Mouse (Mus musculus): ENCODE measurements around the gene Sord. TPM values are rescaled to one million over a fixed set of nuclear protein-coding genes. Genes with fewer than 3 reads are reported as not detected.
"Not testable (repeated sequence)": the region's sequence is repeated elsewhere in the genome, so short reads cannot be mapped to it uniquely, and the experiment has no call there.

Gene Sord
- total and polyA plus RNA-seq, 2 experiments, result 365 to 1,092 TPM

DNA sequence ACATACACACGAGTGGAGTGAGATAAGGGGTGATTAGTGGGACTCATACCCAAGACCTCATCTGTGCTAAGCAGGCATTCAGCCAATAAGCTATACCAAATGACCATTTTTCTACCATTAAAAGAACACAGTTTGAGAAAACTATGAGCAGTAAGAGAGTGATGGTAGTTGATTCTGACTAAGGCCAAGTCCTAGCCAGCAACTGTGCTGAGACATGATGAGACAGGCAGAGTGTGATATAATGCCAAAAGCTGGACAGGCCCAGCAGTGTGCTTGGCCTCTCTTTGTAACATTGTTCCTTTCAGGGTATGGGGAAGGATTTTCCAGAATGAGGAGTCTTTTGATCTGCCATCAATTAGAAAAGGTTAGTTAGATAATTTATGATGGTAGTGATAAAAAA is 33.0 kb upstream of the Sord start:
- H3K79me2 ChIP-seq (ENCODE audit: control insufficient read depth, insufficient read depth, low read length), result no peaks in the 10 kb centered on the region
- H3K4me1 ChIP-seq (ENCODE audit: control insufficient read depth, insufficient read depth, low read length), result peaks cover 3% of the 10 kb centered on the region
- 86% methylated on average over 1 of the region's 1 CpGs for WGBS
- H3K27me3 ChIP-seq (ENCODE audit: control insufficient read depth, insufficient read depth, low read length), result no peaks in the 10 kb centered on the region
- H3K36me3 ChIP-seq (ENCODE audit: control insufficient read depth, insufficient read depth, low read length), result no peaks in the 10 kb centered on the region
- no peak overlapping the region for H3K4me3 ChIP-seq (ENCODE audit: insufficient read depth, low read depth, low read length)
- H3K9ac ChIP-seq (ENCODE audit: low read depth, low read length), result no peak overlapping the region
- TF ChIP-seq POLR2A (IDR thresholded peaks at IDR 0.05; ENCODE audit: extremely low read depth, insufficient read depth, low read length) (no peak), CTCF (IDR thresholded peaks at IDR 0.05; ENCODE audit: low read depth, low read length) (no peak)
- no peak overlapping the region for H3K27ac ChIP-seq (replicated peaks; ENCODE audit: insufficient read depth, low read depth, low read length)
- no peak for DNase-seq (ENCODE audit: extremely low read depth, low read depth, low spot score)

DNA sequence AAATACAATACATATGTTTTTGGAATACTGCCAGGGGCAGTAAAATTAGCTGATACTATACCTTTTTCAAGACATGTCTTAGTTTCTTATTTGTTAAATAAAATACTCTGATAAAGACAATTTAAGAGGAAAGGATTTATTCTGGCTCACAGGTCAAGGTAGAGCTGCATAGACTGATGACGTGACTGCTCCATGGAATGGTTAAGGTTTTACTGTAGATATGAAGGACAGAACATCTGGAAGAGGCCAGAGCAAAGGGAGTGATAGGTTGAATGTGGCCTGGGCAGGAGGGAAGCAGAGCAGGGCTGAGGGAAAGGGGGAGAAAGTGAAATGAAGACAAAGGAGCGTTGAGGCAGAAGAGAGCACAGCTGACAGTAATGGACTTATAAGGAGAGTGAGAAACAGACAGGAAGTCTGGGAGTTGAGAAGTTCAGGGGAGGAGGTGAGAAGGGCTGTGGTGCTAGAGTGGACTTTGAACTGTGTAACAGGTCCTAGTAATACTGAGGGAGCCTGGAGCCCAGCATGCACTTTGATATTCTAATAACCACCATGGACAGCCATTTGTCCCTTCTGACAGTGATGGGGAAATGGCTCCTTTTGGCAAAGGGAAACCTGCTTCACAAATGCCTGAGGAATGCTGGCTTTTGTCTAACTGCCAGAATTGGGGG is 28.0 kb upstream of the Sord start:
- Histone ChIP-seq H3K27me3 (ENCODE audit: control insufficient read depth, insufficient read depth, low read length) (no peaks in the 10 kb centered on the region), H3K4me3 (ENCODE audit: insufficient read depth, low read depth, low read length) (no peak overlapping the region), H3K27ac (replicated peaks; ENCODE audit: insufficient read depth, low read depth, low read length) (no peak overlapping the region), H3K9ac (ENCODE audit: low read depth, low read length) (no peak overlapping the region), H3K36me3 (ENCODE audit: control insufficient read depth, insufficient read depth, low read length) (no peaks in the 10 kb centered on the region), H3K79me2 (ENCODE audit: control insufficient read depth, insufficient read depth, low read length) (no peaks in the 10 kb centered on the region), H3K4me1 (ENCODE audit: control insufficient read depth, insufficient read depth, low read length) (peaks cover 6% of the 10 kb centered on the region)
- 77% methylated on average over 2 of the region's 2 CpGs for WGBS
- DNase-seq (ENCODE audit: extremely low read depth, low read depth, low spot score), result peak; percentile 24
- TF ChIP-seq CTCF (IDR thresholded peaks at IDR 0.05; ENCODE audit: low read depth, low read length) (no peak), POLR2A (IDR thresholded peaks at IDR 0.05; ENCODE audit: extremely low read depth, insufficient read depth, low read length) (no peak)

DNA sequence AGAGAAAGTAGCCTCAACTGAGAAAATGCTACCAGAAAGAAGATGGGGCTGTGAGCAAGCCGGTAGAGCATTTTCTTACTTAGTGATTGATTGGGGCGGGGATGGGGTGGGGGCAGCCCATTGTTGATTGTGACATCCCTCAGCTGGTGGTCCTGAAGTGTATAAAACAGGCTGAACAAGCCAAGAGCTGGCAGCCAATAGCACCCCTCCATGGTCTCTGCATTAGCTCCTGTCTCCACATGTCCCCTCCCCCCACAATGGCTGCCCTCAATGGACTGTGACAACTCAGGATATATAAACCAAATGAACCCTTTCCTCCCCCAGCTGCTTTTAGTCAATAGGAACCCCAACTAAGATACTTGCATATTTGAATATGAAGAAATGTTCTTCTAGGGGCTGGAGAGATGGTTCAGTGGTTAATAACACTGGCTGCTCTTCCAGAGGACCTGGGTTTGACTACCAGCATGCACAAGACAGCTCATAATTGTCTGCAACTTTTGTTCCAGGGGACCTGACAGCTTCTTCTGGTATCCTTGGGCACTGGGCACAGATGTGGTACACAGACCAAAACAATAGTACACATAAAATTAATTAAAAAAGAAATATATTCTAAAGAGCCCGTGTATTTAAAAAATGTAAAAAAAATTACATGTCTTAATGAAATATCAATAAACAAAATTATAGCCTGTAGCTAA is 23.9 kb upstream of the Sord start:
- H3K9ac ChIP-seq (ENCODE audit: low read depth, low read length), result no peak overlapping the region
- DNase-seq (ENCODE audit: extremely low read depth, low read depth, low spot score), result no peak
- H3K27ac ChIP-seq (replicated peaks; ENCODE audit: insufficient read depth, low read depth, low read length), result no peak overlapping the region
- no peaks in the 10 kb centered on the region for H3K36me3 ChIP-seq (ENCODE audit: control insufficient read depth, insufficient read depth, low read length)
- H3K27me3 ChIP-seq (ENCODE audit: control insufficient read depth, insufficient read depth, low read length), result no peaks in the 10 kb centered on the region
- WGBS, result 90% methylated on average over 3 of the region's 3 CpGs
- H3K79me2 ChIP-seq (ENCODE audit: control insufficient read depth, insufficient read depth, low read length), result no peaks in the 10 kb centered on the region
- no peak overlapping the region for H3K4me3 ChIP-seq (ENCODE audit: insufficient read depth, low read depth, low read length)
- TF ChIP-seq POLR2A (IDR thresholded peaks at IDR 0.05; ENCODE audit: extremely low read depth, insufficient read depth, low read length) (no peak), CTCF (IDR thresholded peaks at IDR 0.05; ENCODE audit: low read depth, low read length) (no peak)
- peaks cover 3% of the 10 kb centered on the region for H3K4me1 ChIP-seq (ENCODE audit: control insufficient read depth, insufficient read depth, low read length)

DNA sequence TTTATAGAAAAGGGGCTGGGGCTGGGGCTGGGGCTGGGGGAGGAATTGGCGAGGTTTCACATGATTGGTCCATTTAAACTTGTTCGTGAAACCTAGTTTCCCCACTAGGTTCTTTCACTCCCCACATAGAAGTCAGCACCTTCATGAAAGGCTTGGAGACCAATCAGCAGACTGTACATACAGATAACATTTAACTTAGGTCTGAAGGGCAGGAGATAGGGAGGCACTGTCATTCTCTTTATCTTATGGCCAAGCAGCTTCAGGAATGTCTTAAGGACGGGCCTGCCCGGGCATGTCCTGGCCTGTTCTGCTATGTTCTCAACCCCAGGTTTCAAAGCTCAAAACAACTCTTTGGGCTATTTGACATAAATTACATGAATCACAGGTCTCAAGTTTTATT is 17.5 kb upstream of the Sord start:
- H3K4me3 ChIP-seq (ENCODE audit: insufficient read depth, low read depth, low read length); H3K4me1 ChIP-seq (ENCODE audit: control insufficient read depth, insufficient read depth, low read length); H3K9ac ChIP-seq (ENCODE audit: low read depth, low read length); DNase-seq (ENCODE audit: extremely low read depth, low read depth, low spot score); H3K27ac ChIP-seq (replicated peaks; ENCODE audit: insufficient read depth, low read depth, low read length); H3K36me3 ChIP-seq (ENCODE audit: control insufficient read depth, insufficient read depth, low read length); H3K79me2 ChIP-seq (ENCODE audit: control insufficient read depth, insufficient read depth, low read length); H3K27me3 ChIP-seq (ENCODE audit: control insufficient read depth, insufficient read depth, low read length): not testable (repeated sequence)
- 93% methylated on average over 4 of the region's 4 CpGs for WGBS

DNA sequence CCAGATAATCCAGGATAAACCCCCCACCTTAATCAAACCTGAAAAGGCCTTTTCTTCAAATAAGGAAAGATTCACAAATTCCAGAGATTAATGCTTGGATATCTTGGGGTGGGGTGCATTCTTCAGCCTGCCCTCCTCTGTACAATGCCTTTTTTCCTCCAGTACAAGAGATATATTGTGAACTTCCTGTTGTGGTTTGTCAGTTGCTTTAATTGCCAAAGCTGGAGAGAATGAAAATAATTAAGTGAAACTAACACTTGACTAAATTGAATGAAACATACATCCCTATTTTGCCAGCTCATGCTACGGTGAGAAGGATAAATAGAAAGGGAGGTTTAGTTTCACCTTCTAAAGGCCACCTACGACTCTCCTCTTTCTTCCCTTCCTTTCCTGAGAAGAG is 16.3 kb upstream of the Sord start:
- H3K79me2 ChIP-seq (ENCODE audit: control insufficient read depth, insufficient read depth, low read length), result no peaks in the 10 kb centered on the region
- TF ChIP-seq POLR2A (IDR thresholded peaks at IDR 0.05; ENCODE audit: extremely low read depth, insufficient read depth, low read length), result no peak
- TF ChIP-seq CTCF (IDR thresholded peaks at IDR 0.05; ENCODE audit: low read depth, low read length), result no peak
- H3K36me3 ChIP-seq (ENCODE audit: control insufficient read depth, insufficient read depth, low read length), result no peaks in the 10 kb centered on the region
- no peaks in the 10 kb centered on the region for H3K4me1 ChIP-seq (ENCODE audit: control insufficient read depth, insufficient read depth, low read length)
- no peak overlapping the region for H3K27ac ChIP-seq (replicated peaks; ENCODE audit: insufficient read depth, low read depth, low read length)
- DNase-seq (ENCODE audit: extremely low read depth, low read depth, low spot score), result no peak
- no peaks in the 10 kb centered on the region for H3K27me3 ChIP-seq (ENCODE audit: control insufficient read depth, insufficient read depth, low read length)
- no peak overlapping the region for H3K4me3 ChIP-seq (ENCODE audit: insufficient read depth, low read depth, low read length)
- 84% methylated on average over 2 of the region's 2 CpGs for WGBS
- H3K9ac ChIP-seq (ENCODE audit: low read depth, low read length), result no peak overlapping the region

DNA sequence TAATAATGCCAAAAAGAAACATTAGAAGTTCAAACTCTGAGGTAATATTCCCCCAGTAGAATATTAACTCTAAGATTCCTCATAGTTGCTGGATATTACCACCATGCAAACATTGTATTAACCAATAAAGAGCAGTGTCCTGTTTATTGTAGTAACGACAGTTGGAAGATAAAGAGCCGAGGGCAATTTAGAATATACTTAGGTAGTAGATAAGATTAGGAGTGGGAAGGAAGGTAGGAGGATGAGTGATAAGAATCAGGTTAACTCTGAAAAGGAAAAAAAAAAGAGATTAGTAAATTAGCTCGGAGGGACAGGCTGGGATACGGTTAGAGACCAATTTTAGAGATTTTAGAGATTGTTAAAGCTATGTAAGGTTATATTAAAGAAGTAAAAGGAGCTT is 13.2 kb upstream of the Sord start:
- no peak overlapping the region for H3K27ac ChIP-seq (replicated peaks; ENCODE audit: insufficient read depth, low read depth, low read length)
- H3K4me3 ChIP-seq (ENCODE audit: insufficient read depth, low read depth, low read length), result no peak overlapping the region
- H3K27me3 ChIP-seq (ENCODE audit: control insufficient read depth, insufficient read depth, low read length), result no peaks in the 10 kb centered on the region
- no peaks in the 10 kb centered on the region for H3K36me3 ChIP-seq (ENCODE audit: control insufficient read depth, insufficient read depth, low read length)
- DNase-seq (ENCODE audit: extremely low read depth, low read depth, low spot score), result no peak
- H3K9ac ChIP-seq (ENCODE audit: low read depth, low read length), result no peak overlapping the region
- TF ChIP-seq POLR2A (IDR thresholded peaks at IDR 0.05; ENCODE audit: extremely low read depth, insufficient read depth, low read length), result no peak
- no peak for TF ChIP-seq CTCF (IDR thresholded peaks at IDR 0.05; ENCODE audit: low read depth, low read length)
- WGBS, result 50% methylated on average over 4 of the region's 4 CpGs
- no peaks in the 10 kb centered on the region for H3K4me1 ChIP-seq (ENCODE audit: control insufficient read depth, insufficient read depth, low read length)
- no peaks in the 10 kb centered on the region for H3K79me2 ChIP-seq (ENCODE audit: control insufficient read depth, insufficient read depth, low read length)

Measured in liver, adult 2 months (tissue).